Mouse (Mus musculus) layer of hippocampus, adult 11-12 months (tissue): ENCODE data around the gene Tex22.
A peak's percentile ranks its signal among the peaks of the same experiment; 100 is the strongest.

Experiments used
- DNase-seq: peaks from one replicate; pipeline ENCODE4 v3.0.0; 2022; ENCODE audit warnings: low spot score

Tex22 gene

DNA sequence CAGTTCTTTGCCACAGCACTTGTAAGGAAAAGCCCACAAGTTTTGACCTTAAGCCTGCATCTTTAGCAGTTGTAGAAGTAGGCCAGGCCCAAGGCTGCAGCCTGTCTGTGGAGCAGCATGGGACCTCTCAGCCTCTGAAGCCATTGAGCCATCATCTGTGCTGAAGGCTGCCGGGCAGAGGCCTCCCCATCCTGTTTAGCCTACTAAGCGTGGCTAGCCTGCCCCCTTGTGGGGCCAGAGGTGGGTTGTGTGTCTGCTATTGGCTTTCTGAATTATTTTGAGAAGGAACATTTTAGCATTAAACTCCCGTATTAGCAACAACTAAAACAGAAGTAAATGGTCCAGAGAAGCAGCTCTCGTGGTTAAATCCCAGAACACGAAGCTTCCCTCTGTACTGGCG lies 28.2 kb downstream of the Tex22 start:
- peak; percentile 66 for DNase-seq

DNA sequence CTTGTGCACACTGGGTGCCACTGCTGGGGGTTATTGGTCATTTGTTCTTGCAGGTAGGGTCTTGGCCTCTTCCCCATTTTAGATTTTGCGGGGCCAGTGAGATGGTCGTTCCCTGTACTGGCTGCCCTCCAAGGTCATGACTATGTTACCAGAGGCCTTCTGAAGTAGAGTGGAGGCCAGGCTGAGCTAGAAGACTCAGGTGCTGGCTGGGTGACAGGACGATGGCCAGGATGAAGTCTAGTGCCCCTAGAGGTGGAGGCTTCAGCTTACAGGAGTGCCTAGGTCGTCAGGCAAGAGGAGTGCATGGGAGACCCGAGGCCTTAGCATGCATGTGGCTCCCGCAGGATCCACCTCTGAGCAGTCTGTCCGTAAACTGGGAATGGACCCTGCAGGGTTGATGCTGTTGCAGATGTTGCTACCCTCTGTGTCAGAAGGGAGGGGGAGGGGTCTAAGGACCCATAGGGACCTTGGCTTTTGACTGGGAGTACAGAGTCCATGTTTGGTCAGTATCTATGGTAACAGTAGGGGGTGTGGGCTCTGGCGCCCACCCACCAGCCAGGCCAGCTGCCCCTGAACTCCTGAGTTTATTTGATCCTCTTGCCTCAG lies 29.6 kb downstream of the Tex22 start:
- no peak for DNase-seq

DNA sequence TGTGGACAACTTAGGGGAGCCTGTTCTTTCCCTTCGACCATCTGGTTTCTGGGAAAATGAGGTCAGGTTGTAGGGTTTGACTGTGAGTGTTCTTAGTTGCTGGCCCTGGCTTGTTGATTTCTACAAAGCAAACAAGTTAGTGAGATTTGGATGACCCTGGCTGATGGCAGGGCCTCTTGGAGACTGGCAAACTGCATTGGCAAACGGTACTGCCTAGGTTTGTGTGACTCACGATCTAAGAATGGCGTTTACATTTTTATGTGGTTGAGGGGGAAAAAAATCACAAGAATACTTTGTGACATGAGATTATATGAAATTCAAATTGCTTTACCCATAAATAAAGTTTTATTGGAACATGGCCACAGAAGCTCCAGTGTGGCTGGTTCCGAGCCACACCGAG lies 32.1 kb downstream of the Tex22 start:
- no peak for DNase-seq

DNA sequence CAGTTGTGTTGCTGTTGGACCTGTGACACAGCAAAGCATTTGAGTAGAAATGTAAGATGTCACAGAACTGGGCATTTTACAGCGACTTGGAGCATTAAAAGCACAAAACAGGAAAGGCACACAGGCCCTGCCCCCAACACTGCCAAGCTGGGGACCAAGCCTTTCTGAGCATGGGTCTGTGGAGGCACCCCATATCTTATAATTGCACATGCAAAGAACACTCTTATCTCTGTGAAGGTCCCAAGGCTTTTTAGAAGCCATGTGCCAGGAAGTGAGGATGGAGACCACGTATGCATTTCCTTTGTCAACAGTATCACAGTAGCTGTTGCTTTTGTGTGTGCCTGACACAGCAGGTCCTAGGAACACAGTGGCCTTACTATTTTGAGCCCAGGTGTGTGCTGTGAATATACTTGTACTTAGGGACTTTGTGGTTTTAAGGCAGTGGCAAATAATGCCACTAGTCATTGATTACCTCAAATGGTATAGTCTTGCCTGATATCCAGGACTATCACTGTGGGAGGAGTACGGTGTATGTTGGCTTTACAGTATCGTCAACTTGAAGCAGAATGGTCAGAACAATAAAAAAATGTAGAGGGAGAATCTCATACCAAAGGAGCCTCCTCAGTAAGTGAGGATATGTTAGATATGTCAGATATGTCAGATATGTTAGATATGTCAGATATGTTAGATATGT lies 33.3 kb downstream of the Tex22 start:
- no peak for DNase-seq

DNA sequence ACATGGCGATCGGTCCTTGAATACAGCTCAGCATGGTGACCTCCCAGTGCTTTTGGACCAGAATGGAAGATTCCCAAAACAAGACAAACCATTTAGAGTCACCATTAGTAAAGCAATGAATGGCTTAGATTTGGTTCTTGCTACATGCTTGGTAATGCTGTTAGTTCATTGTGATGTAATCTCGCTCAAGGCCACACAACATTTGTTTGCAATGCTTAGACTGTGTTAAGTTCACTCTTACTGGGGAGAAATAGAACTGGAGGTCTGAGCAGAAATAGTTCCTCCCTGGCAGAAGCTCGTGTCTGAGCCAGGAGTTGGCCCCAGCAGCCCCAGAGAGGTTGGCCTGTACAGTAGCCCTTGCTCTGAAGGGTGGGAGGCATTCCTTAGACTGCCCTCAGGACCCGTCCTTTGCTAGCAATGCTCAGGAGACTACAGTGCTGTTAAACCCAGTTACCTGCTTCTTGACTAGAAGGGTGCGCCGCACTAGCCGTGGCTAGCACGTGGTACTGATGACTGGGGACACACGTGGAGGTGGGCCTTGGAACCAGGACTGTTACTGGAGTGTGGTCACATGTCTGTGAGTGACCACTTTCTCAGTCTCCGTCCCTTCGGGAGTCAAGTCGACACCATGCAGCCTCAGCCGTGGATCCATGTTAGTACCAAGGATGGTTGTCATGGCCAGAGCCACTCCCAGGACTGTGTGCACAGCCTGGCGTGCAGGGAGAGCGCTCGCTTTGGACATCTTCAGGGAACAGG lies 34.4 kb downstream of the Tex22 start:
- no peak for DNase-seq

DNA sequence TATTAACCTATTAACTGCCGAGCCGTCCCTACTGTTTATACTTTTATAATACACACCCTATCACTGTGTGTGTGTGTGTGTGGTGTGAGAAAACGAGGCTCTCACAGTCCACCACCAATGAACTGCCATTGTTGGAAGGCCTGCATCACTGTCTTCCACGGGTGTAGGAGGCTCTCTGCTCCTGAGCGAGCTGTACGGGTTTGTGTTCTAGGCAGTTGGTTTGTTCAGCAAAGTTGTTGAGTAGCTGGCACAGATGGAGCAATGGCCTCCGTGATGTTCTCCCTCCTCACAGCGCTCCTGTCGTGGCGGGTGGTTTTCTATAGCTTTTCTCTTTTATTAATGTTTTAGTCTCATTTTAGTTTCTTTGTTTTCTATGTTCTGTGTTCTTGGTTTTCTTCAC lies 35.5 kb downstream of the Tex22 start:
- no peak for DNase-seq

DNA sequence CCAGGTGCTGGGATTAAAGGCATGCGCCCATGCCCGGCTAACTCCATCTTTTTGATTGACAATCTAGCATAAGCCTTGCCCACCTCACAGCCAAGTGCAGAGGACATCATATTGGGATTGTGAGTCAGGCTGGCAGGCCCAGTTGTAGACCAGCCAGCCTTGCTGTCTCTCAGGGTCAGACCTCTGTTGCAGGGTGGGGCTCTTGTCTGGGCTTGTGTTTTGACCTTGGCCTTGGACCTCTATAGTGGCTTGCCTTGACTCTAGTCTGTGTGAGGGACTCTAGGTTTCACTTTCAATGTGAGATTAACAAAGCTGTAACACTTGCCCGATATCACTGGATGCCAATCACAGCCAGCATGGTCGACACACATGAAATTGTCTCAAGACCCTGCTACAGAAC lies 39.8 kb downstream of the Tex22 start:
- no peak for DNase-seq

DNA sequence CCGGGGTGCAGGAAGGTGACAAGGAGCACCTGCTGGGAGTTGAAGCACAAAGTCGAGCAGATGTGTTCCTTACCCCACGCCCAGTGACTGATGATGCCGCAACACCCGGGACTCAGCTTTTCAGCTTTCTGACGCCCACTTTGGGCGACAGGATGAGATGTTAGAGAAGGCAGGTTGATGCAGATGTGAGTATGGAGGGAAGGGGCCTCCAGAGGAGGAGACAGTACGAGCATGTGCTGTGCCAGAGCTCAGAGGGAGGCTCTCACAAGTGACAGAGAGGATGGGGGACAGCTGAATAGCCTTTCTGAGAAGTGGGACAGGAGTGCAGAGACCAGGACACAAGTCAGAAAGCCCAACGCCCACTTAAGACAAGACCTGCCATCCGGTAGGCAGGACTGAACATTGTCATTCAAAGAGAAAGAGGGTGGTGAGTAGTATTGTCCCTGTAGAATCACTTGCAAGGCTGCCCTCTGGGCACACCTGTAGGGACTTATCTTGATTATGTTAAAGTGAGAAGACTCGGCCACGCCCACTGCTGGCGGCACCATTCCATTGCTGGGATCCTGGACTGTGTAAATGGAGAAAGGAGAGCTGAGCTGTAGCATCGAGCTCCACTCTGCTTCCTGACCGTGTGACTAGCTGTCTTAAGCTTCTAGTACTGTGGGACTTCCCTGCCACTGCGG lies 40.7 kb downstream of the Tex22 start:
- no peak for DNase-seq

DNA sequence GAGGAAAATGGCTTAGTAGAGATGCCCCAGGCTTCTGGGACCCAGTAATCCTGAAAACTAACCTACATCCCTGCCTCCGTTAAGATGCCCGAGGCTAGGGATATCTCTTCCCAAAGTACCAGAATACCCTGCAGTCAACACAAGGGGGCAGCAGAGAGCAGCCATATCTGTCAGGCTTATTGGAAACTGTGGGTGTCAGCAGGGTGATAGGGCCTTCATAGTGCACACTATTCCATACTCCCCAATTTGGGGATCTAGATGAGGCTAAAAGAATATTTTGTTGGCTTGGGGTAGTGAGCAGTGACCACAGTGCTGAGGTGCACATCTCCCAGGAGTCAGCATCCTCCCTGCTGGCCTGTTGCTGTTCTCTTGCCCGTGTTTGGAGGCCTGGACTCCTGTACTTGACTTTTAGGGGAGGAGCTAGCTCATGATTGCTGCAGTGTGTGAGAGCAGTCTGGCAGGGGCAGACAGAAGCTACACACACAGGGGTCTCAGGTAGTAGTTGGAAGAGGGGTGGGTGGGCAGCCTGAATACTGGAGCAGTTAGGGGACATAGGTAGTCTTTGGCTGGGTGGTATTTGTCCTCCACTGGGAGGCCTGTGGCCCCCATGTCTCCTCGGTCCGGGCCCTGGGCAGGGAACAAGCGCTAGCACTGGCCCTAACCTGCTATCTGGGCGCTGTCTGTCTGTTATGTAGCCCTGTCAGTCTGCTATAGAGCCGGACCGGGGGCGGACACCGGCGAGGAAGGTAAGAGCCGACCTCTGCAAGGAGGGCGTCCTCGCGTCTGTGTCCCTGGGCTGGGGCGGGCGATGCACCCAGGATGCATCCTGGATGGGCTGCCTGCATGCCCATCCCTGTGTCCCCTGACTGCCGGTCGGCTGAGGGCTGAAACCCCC lies 45.5 kb downstream of the Tex22 start:
- peak; percentile 87 for DNase-seq

DNA sequence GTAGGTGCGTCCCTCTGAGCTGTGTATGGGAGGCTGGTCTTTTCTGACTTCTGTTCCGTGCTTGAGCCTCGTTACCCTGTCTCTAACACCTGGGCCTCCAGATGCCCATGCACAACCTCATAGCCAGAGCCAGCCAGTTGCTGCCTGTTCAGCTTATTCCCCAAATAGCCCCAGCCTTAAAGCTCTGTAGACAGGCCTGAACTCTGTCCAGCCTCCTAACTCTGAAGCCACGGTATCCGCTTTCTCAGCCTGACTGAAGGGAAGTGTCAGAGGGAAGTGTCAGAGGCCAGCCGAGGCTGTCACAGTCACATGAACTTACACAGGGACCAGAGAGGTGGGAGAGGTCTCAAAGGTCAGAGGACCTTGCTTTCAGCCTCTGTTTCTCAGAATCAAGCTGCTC lies 50.4 kb downstream of the Tex22 start:
- DNase-seq, result no peak

DNA sequence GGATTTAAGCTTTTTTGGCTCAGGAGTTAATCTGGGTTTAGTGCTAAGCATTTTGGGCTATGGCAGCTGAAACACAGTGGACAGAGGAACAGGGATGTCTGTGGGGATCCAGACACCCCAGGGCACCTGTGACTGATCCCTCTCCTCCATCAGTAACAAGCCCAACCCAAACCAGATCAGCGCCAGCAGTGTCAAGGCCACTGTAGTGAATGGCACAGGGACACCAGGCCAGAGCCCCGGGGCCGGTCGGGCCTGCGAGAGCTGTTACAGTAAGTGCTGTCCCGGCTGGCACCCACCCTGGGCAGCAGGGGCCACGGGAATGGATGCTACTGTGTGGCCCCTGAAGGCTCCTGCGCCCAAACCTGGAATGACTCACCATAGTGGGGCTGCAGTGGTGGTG lies 56.4 kb downstream of the Tex22 start:
- DNase-seq, result no peak

DNA sequence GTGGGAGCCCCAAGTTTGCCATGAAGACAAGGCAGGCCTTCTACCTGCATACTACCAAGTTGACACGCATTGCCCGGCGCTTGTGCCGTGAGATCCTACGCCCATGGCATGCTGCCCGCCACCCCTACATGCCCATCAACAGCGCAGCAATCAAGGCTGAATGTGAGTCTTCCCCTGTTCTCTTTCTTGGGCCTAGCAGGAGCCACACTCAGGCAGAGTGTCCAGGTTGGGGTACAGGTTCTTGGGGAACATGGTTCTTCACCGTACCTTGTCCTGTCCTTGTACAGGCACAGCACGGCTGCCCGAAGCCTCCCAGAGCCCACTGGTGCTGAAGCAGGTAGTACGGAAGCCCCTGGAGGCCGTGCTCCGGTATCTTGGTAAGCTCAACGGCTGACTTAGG lies 57.3 kb downstream of the Tex22 start:
- DNase-seq, result no peak

DNA sequence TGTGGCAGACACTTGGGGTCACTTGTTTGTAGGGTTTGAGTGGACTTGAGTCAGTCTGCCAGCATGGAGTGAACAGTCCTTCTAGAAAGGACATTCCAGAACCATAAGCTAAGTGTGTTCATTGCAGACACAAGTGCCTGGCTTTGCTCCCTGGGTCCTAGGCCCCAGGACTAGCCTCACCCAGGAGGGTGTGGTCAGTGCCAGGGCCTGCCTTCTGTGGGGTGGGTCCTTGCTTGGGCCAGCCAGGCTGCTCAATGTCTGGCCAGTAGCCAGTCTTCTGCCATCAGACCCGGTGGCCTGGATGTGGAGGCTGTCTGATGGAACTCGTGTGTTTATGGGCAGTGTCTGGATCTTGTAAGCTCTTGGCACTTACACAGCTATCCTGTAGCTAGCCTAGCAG lies 58.3 kb downstream of the Tex22 start:
- DNase-seq, result no peak

DNA sequence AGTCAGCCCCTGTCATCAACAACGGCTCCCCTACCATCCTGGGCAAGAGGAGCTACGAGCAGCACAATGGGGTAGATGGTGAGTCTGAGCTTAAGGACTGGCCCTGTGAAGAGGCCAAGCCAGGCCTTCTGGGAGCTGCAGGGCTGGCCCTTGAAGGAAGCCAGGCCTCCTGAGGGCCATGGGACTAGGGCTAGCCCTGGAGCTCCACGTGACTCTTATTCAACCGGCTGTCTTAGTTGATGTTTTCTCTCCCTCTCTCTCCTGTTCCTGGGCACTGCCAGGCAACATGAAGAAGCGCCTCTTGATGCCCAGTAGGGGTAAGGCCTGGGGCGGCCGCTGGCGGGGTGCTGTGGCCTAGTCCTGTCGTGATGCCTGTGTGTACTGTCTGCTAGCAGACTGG lies 59.0 kb downstream of the Tex22 start:
- no peak for DNase-seq

DNA sequence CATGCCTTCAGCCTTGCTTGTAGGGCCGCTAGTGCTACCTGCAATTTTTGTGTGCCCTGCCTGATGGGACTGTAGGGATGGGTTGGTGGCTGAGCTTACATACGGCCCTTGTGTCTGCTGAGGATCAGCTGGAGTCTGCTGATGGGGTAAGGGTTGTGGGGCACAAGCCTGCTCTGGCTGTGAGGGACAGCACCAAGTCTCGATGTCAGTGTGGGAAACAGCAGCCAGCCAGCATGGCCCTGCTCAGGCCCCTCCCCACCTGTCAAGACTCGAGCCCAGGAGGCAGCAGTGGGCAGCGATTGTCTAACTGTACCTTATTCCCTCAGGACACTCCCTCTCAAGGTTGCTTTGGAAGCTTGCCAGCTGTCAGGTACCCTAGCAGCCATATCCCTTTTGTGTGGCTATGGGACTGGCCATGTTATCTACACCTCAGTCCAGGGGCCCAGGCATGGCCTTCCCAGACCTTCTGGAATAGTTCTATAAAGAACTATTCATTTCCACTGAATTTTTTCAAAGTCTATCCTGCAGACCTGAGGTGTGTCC lies 59.6 kb downstream of the Tex22 start:
- DNase-seq, result no peak

DNA sequence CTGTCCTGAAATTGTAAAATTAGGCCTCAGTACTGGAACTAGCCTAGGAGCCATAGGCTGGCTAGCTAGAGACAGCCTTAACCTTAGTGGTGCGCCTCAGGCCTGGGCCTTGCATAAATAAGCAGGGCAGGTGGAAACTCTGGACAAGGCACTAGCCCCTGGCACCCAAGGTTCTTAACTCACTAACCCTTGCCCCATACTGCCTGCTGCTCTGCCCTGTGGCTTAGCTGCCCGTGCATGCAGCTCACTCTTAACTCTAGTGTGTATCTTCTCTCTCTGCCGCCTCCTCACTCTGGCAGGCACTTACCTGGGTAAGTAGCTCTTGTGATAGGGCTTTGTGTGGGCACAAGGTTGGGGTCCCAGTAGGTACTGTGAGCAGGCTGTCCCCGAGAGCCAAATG lies 60.2 kb downstream of the Tex22 start:
- DNase-seq, result no peak

DNA sequence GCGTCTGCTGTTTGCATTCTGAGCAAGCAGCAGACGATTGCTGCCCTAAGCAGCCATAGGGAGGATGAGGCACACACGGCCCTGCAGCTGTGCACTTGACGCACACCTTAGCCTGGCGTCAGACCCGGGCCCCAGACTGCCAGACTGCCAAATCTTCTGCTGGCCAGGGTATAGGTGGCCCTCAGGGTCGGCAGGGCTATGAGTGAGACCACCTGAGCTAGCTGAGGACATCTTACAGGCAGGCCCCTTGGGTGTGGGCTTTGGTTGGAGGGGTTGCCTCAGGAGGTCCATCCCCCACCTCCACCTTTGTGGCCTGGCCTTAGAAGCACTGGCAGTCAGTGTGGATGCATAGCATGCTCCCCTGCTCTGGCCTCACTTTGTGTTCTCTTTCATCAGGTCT lies 61.1 kb downstream of the Tex22 start:
- DNase-seq, result no peak

DNA sequence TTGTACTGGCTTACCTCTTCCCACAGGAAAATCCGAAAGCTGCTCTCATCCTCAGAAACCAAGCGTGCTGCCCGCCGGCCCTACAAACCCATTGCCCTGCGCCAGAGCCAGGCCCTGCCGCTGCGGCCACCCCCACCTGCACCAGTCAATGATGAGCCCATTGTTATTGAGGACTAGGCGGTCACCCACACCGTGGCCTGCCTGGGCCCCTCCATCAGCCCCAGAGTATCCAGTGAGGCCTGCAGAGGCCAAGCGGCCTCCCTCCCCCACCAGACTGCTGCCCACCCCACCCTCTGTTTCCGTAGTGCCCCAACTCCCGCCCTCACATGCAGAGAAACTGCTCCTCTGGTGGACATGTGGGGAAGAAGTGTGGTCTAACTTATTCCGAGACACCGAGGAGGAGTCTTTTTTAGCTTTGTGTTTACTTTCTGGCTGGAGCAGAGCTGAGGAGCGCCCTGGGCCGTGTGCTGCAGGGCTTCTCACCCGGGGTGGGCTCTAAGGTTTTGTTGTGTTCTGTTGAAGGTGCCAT lies 62.3 kb downstream of the Tex22 start:
- DNase-seq, result no peak

DNA sequence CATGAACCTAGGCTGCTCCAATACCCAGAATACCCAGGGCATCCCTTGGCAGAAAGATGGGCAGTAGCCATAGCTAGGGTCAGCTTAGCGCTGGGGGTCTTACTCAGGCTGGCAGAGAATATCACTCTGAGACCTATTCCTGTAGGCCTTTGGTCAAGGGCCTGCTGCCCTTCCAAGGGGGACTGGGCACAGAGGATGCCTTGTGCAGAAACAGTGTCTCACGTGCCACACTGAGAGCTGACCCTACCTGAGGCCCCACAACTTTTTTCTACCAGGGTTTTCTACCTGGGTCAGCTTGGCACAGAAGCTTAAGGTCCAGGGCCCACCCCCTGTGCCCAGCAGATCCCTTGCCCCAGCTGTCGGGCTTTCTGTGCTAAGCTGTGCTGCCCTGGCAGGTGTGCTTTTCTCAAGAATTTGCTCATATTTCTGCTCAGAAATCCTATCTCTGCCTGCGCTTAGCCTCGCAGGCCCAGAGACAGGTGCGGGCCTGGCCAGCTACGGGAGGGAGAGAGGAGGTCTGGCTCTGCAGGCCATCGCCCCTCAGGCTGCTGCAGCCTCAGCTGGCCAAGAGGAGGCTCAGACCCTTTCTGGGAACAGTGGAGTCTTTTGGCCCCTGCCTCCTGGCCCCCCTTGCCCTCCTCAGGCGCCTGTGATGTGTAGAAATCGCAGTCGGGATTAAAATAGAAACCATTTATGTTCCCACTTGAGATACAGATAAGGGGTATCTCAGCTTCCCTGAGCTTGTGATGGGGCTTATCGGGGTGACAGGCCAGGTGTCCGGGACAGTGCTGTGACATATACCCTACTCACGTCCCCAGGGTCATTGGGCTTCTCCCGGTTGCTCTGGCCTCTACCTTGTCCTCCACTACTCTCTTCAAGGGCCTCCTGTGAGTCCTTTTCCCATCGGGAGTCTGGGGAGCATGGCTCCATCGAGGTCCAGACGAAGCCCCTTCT lies 63.2 kb downstream of the Tex22 start:
- no peak for DNase-seq

DNA sequence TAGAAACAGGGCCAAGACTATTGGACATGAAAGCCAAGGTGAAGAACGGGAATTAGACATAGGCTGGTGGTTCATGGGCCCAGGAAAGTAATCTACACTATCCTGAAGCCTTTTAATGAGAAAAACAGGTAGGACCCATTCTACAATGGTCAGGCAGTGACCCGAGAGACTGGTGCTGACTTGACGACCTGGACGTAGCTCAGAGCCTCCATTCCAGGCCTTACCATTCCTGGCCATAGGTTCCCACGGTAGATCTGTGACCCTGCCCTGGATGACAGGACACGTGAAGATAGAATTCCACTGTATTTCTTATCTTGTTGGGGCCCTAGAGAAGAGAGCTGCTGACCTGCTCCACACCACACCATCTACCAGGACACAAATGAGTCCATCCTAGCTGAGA lies 64.0 kb downstream of the Tex22 start:
- no peak for DNase-seq
